Mouse (Mus musculus) retina, adult 2 months (tissue): ENCODE measurements around the gene Ccdc189.
"Not testable (repeated sequence)": the region's sequence is repeated elsewhere in the genome, so short reads cannot be mapped to it uniquely, and the experiment has no call there.

Experiments used
- DNase-seq: peaks from one replicate; pipeline ENCODE4 v3.0.0-alpha.2; 2012; ENCODE audit warnings: low read depth, low spot score

Gene Ccdc189

GRCm38 (mm10) chr7:127588011-127588871, at the start of gene Ccdc189, which contains the start of gene Rnf40:
Gene Ccdc189 (minus strand): TSS chr7:127588595.
Gene Rnf40 (plus strand): TSS chr7:127588767.
- DNase-seq: peak; percentile 85

DNA sequence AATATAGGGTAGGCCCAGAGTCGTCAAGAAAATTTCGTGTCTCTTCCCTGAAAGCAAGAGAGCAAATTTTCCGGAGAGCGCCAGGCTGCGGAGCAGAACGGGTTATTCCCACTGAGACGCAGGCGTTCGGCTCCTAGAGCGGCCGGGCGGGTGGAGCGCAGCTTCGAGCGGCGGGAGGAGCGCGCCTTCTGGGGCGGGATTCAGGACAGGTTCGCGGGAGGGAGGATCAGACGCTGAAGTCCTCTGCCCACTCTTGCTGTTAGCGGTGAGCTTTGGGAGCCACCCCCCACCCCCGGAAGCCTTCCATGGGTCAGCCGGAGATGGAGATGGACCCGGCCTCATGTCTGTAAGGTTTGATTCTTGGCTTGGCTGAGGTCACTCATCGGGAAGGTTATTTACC, 48.6 kb upstream of the Ccdc189 start:
- DNase-seq: peak; percentile 65

- no peak for DNase-seq
These were observed 43.0 kb upstream of the Ccdc189 start for GRCm38 (mm10) chr7:127631416-127631815.

DNA sequence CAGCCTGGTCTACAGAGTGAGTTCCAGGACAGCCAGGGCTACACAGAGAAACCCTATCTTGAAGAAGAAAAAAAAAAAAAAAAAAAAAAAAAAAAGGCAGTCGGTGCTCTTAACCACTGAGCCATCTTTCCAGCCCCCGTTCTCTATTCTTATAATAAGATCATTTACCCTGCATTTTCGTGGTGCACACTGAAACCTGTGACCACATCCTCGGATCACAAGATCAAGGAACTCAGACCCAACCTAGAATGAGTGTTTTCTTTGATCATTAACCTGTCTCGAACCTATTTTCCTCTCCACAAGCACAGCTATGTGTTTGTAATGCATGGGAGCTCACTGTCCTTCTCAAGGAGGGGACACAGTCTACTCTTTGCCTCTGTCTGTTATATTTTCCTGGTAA, 40.3 kb upstream of the Ccdc189 start:
- DNase-seq: no peak

- DNase-seq: no peak
These were observed 38.1 kb upstream of the Ccdc189 start for GRCm38 (mm10) chr7:127626471-127626870.

- no peak for DNase-seq
These were observed 37.6 kb upstream of the Ccdc189 start for GRCm38 (mm10) chr7:127626039-127626438.

GRCm38 (mm10) chr7:127618402-127618801, 30.0 kb upstream of the Ccdc189 start:
- not testable (repeated sequence) for DNase-seq

DNA sequence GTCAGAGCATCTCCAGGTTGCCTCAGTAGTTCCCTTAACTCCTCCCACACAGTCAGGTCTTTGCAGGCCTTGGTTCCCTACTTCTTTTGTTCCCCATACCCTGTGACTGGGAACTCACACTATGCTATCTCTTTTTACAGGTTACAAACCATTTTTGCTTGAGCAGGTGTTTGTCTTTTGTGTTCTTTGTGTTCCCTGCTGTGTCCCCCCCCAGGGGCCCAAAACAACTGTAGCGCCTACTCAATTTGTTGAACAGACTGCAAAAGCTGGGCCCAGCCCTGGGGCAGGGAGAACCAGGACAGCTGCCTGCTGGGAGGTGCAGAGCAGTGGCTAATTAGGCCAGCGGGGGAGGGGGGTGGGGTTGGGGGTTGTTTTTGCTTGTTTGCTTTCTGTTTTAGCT, 29.6 kb upstream of the Ccdc189 start:
- DNase-seq: no peak

DNA sequence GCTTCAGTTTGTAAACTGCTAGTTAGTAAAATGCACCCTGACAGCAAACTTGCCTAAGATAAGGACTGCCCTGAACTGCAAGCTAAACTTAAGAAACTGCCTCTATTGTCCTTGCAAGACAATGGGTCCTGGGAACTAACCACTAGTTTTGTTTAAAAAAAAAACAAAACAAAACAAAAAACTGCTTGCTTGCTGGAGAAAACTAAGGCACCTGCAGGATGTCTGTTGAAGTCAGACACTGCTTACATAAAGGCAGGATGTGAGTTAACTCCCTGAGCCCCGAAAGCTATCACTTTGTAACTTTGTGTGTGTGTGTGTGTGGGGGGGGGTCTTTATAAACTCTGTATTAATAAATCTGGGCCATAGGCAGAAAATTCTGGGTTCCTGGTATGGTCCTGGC, 28.5 kb upstream of the Ccdc189 start:
- DNase-seq: no peak

DNA sequence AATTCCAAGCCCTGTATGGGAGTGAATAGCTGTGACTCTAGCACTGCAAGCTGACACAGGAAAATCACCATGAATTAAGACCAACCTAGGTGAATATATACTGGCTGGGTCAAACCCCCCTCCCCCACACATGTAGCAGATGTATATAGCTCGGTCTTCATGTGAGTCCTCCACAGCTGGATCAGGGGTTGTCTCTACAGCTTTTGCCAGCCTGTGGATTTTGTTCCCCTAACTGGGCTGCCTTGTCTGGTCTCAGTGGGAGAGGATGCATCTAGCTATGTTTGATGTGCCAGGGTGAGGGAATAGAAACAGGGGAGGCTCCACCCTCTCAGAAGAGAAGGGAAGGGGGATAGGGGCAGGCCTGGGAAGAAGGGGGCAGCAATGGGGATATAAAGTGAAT, 27.9 kb upstream of the Ccdc189 start:
- DNase-seq: no peak

DNA sequence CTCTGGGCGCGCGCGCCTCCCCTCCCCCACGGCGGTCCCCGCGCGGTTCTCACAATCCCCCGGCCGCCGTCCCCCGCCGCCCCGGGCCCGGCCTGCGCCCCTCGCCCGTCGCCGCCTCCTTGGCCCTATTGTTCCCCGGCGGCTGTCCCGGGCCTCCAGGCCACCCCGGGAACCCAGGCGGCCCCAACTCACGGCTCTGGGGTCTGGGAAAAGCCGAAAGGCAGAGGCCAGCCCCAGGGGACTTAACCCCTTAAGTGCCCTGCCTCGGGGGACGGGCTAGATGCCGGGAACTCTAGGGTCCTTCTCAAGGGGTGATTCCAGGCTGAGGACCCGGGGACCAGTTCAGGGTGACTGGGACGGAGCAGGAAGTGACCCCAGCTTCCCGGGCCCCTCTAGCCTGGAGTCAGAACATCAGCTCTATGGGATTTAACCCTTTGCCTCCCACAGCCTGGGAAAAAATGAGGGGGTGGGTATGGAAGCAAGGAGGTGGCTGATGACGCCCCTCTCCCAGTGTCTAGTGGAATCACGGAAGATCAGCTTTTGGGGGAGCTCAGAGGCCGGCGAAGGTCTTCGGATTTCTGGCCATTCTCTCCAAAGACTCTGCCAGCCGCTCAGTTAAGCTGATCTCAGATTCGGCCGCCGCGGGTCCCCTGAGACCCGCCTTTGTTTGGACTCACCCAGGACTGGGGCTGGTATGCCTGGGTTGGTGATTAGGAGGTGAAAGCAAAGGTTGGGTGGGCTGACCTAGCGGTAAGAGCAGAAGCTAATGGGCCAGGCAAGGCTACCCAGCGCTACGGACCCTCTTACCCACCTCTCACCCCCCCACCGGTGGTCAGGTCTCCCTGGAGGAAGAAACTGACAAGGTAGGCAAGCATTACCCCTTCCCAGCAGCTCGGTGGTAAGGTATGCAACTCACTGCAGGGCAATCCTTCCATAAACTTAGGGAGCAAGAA, 26.8 kb upstream of the Ccdc189 start, which contains the start of gene Zfp629:
TSS of gene Zfp629 (minus strand) at position 907 of the 953 bp plus-strand sequence.
- DNase-seq: peak; percentile 69

- no peak for DNase-seq
These were observed 26.1 kb upstream of the Ccdc189 start for GRCm38 (mm10) chr7:127614511-127614890.

DNA sequence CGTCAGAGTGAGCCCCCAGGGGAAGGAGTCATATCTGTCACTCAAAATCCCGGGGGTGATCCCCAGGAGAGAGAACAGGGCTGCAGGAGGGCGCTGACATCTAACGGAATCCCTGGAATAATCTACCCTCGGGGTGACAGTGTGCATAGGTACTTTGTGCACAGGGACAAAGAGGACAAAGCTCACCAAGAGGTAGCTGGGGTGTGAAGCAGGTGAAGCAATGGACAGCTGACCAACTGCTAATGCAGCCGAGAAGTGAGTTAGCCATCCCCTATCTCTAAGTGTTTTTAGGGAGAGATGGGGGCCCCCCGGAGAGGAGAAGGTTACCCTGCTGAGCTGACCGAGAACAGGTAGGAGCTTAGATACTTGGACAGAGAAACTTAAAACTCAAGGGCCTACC, 25.7 kb upstream of the Ccdc189 start:
- DNase-seq: no peak

GRCm38 (mm10) chr7:127613501-127613900, 25.1 kb upstream of the Ccdc189 start:
- DNase-seq: no peak

DNA sequence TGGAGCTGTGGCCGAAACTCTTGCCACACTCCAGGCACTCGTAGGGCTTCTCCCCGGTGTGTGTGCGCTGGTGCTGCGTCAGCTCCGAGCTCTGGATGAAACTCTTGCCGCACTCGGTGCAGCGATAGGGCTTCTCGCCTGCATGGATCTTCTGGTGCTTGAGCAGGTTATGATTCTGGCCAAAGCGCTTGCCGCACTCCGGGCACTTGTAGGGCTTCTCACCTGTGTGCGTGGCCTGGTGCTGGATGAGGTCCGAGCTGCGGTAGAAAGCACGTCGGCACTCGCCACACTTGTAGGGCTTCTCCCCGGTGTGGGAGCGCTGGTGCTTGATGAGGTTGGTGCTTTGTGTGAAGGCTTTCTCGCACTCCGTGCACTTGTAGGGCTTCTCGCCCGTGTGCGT, 23.2 kb upstream of the Ccdc189 start:
- DNase-seq: no peak

DNA sequence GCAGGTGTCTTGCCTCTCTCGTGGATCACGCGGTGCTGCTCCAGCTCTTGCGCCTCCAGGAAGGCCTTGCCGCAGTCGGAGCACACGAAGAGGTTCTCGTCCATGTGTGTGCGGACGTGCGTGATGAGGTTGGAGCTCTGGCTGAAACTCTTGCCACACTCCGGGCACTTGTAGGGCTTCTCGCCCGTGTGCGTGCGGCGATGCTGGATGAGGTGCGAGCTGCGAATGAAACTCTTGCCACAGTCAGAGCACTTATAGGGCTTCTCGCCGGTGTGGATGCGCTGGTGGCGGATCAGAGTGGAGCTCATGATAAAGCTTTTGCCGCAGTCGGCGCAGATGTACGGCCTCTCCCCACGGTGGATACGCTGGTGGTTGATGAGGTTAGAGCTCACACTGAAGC, 22.6 kb upstream of the Ccdc189 start:
- DNase-seq: no peak

DNA sequence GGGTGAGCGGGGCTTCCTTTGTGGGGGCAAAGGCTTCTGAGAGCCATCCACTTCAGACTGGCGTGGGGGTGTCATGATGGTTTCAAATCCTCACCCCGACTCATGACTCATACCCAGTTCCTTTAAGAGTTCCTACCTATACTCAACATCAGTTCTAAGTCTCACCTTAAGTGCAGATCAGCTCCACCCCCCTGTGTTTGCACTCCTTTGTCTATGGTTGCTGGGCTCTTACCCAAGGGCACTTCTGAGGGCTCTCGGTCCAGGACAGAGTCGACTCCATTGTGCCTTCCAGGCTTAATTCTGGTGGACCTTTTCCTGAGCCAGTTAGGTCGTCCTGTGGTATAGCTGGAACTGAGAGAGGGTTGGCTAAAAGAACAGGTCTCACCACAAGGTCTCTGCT, 18.8 kb upstream of the Ccdc189 start:
- DNase-seq: no peak

GRCm38 (mm10) chr7:127604256-127604655, 15.9 kb upstream of the Ccdc189 start:
- DNase-seq: no peak

GRCm38 (mm10) chr7:127602903-127603302, 14.5 kb upstream of the Ccdc189 start:
- no peak for DNase-seq

DNA sequence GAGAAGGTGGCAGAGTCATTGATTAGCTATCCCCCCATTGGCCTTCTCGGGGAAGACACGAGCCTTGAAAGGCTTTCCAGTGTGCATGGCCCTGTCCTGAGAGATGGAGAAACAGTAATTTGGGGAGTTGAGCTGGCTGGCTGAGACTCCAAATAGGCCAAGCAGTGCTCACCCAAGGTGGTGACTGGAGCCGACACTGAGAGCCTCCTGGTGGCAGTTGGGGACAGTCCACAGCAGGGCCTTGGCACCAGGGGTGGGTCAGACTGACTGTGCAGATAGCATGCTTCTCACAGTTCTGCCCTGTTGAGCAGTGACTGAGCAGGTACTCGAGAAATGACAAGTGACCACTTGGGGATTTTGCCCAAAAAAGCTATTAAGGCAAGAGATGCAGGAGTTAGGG, 13.3 kb upstream of the Ccdc189 start:
- DNase-seq: no peak

GRCm38 (mm10) chr7:127600612-127601011, 12.2 kb upstream of the Ccdc189 start:
- no peak for DNase-seq

DNA sequence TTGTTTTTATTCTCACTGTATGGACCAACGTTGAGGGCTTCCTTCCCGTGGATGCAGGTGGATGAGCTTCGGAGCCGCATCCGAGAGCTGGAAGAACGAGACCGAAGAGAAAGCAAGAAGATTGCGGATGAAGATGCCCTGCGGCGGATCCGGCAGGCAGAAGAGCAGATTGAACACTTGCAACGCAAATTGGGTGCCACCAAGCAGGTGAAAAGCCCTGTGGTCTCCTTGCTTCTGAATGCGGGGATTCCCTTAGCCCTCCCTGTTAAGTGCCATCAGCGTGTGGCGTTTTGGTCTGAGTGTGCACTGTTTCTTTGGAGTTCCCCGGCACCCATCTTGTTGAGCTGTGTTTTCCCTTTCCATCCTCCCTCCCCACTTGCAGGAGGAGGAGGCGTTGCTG, 8.4 kb upstream of the Ccdc189 start:
- no peak for DNase-seq
